Mouse (Mus musculus): ENCODE results near the gene Hist2h3c1.

GRCm38 (mm10) chr3:96254683-96255355, 8.3 kb downstream of the Hist2h3c1 start:
- TF ChIP-seq POLR2A (IDR thresholded peaks at IDR 0.05; ENCODE audit: extremely low read depth, insufficient read depth, low read length) (no peak), CTCF (IDR thresholded peaks at IDR 0.05; ENCODE audit: extremely low read depth, insufficient read depth, low read length) (no peak)
